Mouse (Mus musculus): ENCODE measurements around the gene Dmkn.

Dmkn gene

DNA sequence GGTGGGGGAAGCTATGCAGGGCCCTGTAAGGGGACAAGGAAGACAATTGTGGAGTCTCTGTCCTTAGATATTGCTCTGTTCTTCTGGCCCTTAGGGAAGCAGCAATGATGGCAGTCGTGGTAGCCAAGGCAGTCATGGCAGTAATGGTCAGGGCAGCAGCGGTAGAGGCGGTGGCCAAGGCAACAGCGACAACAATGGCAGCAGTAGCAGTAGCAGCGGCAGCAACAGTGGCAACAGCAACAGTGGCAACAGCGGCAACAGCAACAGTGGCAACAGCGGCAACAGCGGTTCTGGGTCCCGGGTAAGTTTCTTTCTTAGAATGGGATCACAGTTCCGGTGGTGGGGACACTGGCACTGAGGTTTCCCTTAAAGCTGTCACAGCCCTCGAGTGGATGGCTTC lies 1.6 kb downstream of the Dmkn start:
- DNase-seq, result no peak

DNA sequence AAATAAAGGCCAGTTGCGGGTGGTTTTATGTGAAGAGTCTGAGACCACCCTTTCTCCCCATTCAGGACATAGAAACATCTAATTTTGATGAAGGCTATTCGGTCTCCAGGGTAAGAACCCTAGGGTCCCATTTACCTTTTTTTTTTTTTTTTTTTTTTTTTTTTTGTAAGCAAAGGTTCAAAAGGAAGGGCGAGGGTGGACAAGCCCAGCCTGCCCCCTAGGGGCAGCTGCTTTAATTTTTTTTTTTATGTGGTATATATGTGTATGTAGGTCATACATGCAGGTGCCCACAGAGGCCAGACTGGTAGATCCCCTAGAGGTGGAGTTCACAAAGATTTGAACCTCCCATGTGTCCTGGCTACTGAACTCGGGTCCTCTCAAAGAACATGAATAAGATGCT lies 2.9 kb downstream of the Dmkn start:
- DNase-seq, result no peak

GRCm38 (mm10) chr7:30769236-30769635 lies 5.7 kb downstream of the Dmkn start:
- DNase-seq, result peak in 1 of 2 experiments; percentile 16

- no peak for DNase-seq
Observed at GRCm38 (mm10) chr7:30776104-30776503, 12.5 kb downstream of the Dmkn start.

- no peak for DNase-seq
Observed at GRCm38 (mm10) chr7:30777081-30777579, 13.6 kb downstream of the Dmkn start.

DNA sequence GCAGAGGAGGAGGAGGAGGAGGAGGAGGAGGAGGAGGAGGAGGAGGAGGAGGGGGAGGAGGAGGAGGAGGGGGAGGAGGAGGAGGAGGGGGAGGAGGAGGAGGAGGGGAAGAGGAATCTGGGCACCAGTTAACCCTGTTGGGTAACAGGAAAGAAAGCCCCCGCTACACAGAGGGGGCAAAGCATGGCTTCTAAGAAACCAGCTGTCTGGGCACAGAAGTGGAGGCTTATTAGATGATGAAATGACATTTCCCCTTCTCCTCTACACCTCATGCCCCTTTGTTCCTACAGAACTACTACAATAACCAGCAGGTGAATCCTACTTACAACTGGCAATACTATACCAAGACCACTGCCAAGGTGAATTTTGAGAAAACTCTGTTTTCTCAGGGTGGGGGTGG lies 14.4 kb downstream of the Dmkn start:
- DNase-seq, result no peak

GRCm38 (mm10) chr7:30781792-30782191 lies 18.2 kb downstream of the Dmkn start:
- DNase-seq, result peak in 1 of 2 experiments; percentile 18

DNA sequence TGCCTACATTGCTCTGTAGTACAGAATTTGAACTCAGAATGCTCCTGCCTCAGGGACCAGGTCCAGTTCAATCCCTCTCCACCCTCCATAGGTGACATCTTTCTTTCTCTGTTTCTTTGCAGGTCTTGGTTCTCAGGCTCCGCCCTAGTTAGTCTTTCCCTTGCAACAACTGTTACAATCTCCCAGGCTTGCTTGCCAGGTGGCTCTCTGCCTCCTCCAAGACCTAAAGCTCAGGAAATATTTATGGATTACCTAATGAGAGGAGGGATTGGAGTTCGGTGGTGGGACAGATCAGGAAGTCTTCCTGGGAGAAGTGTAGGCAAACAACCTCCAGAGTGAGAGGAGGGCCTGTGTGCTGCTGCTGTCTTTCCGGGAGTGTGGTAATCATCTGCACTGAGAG lies 19.1 kb downstream of the Dmkn start:
- no peak for DNase-seq

DNA sequence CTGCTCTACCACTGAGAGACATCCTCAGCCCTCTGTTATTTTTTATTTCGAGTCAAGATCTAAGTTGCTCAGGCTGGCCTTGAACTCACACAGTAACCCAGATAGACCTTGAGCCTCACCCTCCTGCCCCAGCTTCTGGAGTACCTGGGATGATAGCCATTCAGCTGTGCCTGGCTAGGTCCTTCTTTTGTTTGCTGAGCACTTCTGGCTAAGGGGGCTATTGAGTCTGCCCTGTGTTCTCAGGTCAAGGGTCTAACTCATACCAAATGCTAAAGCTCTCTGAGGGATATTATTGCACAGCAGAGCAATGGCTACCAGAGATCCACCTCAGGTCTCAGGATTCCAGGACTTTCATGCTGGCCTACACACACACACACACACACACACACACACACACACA lies 21.6 kb downstream of the Dmkn start:
- no peak for DNase-seq

- DNase-seq, result no peak
Observed at GRCm38 (mm10) chr7:30785721-30786546, 22.4 kb downstream of the Dmkn start.

DNA sequence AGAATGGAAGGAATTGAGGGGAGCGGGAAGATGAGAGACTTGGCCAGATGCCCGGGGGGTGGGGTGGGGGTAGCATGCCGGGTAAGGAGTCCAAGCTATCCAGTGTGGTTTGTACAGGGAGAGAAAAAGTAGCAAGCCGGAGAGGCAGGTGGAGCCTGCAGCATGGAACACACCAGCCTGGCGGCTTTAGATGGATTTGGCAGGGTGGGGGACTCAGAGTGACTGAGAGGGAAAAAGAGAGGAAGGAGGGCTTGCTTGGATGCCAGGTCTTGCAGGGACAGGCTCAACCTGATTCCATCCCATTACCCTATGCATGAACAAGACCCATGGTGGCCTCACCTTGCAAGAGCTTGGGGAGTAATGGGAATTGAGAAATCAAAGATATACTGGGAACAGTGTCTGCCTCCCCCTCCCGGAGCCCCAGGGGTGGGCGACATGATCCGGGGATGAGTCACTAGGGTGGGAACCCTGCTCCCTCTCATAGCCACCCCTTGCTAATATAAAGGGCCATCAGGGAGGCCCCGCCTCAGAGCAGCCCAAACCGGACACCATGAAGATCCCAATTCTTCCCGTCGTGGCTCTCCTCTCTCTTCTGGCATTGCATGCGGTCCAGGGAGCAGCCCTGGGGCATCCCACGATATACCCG lies 23.9 kb downstream of the Dmkn start, which contains the start of gene Krtdap:
TSS of gene Krtdap (plus strand) at position 520 of the 646 bp plus-strand sequence.
- DNase-seq, result no peak

DNA sequence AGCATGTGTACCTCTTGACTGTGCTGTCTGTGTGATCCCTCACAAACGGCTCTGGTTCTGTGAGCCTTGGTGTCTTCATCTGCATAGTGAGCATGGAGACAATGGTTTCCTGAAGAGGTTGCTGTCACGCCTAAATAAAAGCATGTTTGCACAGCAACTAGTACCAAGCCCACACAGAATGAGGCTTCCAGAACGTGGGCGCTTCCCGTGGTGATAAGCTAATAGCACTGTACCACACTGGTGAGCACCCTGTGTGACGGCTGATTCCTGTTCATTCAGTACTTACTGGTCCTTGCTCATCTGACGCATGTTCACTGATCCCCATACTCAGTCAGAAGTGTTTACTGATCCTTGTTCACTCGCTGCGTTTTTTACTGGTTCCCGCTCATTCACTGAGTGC lies 26.6 kb downstream of the Dmkn start:
- no peak for DNase-seq

DNA sequence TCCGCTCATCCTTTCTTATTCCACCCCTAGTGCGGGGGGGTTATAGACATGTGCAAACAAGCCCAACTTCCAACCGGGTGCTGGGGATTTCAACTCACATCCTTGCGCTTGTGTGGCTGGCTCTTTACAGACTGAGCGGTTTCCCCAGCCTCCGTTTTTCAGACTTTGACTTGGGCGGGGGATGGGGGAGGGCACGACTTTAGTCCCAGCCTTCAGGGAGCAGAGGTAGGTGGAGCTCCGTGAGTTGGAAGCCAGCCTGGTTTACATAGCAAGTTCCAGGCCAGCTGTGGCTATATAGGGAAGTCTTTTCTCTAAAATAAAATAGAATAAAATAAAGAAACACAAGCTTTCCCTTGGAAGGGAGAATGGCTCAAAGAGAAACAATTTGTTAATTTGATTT lies 28.4 kb downstream of the Dmkn start:
- DNase-seq, result no peak

- no peak for DNase-seq
Observed at GRCm38 (mm10) chr7:30794921-30795320, 31.4 kb downstream of the Dmkn start.

- no peak for DNase-seq
Observed at GRCm38 (mm10) chr7:30796790-30797189, 33.2 kb downstream of the Dmkn start.

DNA sequence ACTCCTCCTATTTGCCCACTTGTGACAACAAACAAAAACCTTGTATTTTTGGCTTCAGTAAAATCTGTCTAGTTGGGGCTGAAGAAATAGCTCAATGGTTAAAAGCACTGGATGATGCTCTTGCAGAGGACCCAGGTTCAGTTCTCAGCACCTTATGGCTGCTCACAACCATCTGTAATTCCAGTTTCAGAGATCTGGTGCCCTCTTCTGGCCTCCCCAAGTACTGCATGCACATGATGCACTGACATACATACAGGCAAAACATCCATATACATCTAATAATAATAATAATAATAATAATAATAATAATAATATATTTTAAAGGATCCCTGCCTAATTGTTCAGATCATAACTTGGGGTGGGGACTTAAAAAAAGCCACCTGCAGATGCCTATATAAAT lies 37.1 kb downstream of the Dmkn start:
- DNase-seq, result no peak

DNA sequence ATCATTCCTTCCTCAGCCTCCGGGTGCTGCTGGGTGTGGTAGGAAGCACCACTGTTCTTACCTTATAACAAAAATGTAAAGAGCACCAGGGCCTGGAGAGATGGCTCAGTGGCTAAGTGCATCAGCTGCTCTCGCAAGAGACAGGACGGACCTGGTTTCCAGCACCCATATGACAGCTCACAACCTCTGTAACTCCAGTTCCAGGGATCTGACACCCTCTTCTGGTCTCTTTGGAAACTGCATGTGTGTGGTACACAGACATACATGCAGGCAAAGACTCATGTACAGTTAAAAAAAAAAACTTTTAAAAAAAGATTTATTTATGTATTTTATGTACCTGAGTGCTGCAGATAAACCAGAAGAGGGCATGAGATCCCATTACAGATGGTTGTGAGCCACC lies 39.7 kb downstream of the Dmkn start:
- DNase-seq, result no peak

- no peak for DNase-seq
Observed at GRCm38 (mm10) chr7:30804026-30804715, 40.6 kb downstream of the Dmkn start.

DNA sequence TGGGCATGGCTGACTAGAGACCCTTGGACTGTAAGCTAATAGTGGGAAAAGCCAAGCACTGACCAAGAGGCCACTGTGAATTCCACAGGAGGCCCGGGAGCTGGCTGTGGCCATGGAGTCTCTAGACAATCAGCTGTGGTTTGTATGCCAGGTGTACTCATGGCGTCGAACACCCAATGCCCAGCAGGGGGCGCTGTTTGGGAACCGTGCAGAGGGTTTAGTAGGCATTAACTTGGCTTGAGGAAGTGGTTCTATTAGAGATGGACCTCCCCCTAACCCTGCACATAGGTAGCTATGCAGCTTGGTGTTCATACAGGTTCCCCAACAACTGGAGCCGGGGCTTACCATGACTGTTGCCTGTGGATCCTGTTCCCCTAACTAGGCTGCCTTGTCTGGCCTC lies 42.4 kb downstream of the Dmkn start:
- peak; percentile 64 to 78 for DNase-seq

DNA sequence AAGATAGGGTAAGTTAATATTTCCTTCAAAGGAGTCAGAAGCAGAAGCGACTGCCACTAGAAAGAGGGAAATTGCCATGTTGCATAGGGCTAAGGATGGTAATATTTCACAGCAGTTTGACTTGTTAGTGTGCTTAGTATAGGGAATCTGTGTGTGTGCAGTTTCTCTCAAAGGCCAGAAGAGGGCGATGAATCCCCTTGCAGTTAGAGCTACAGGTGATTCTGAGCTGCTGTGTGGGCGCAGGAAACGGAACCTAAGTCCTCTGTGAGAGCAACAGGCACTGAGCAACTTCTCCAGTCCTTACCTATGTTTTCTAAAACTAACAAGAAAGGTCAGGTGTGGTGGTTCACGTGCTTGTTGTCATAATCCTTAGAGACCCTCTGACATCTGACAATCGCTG lies 46.8 kb downstream of the Dmkn start:
- no peak for DNase-seq

DNA sequence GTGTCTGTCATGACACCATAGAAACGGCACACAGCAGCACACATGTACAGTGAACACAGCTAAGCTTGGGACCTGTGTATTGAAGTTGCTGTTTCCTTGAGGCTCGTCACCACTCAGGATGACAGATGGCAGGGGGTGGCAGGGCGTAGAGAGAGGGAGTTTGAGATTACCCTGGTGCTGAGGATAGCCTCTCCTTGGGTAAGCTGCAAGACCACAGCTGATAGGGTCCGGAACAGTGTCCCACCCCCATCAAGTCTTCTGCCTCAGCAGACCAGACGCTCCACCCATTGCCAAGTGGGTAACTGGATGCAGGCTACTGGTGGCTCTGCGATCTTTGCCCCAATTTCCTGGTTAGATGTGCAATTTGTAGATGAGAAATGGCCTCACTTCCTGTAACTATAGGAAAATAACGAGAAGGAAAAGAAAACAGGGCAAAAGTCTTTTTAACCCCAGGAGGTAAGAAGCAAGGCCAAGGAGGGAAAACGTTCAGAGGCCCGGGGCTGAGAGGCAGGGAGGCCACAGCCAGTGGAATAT lies 48.3 kb downstream of the Dmkn start:
- DNase-seq, result no peak

- no peak for DNase-seq
Observed at GRCm38 (mm10) chr7:30812291-30812807, 48.8 kb downstream of the Dmkn start.

DNA sequence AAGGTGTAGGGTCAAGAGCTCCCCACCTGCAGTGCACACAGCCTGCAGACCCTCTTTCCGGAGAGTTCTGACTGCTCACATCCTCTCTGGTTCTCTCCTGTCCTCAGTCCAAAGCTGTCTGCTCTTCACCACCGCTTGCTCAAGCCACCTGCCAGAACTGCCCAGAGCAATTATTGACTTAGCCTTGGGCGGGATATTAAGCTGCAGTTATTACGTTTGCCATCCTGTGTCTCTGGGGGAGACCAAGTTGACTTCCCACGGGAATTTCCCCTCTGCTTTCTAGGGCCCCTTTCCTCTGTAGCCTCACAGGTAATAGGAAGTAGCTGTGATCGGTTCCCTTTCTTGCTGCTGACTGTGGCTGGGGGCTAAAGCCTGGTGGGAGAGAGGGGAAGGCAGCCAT lies 56.6 kb downstream of the Dmkn start:
- no peak for DNase-seq
